Mouse (Mus musculus) forebrain, embryonic 14.5 days (tissue): ENCODE results near the gene Slc7a8. TPM values are rescaled to one million over a fixed set of nuclear protein-coding genes. Genes with fewer than 3 reads are reported as not detected.

Experiments
- ATAC-seq: fragments of 200-750 bp; cut with Nextera tagmentation; 2 replicates; pipeline ENCODE4 v1.8.0; 2017; ENCODE audit warnings: mild to moderate bottlenecking, moderate library complexity
- DNase-seq: peaks from one replicate; pipeline ENCODE4 v3.0.0-alpha.2; 2015; ENCODE audit warnings: low spot score
- H3K27ac ChIP-seq: fragments of 300-500 bp; sonication (generic); 2 replicates; pipeline ENCODE4 v1.5.1; 2014; ENCODE audit warnings: low read depth, mild to moderate bottlenecking, control low read depth, low read length, moderate library complexity
- H3K27me3 ChIP-seq: fragments of 300-500 bp; sonication (generic); replicated peaks from 2 replicates; pipeline ENCODE4 v1.6.1; 2014; ENCODE audit warnings: low read length, control low read depth, mixed read lengths; ENCODE audit not compliant: control insufficient read depth, insufficient read depth
- H3K36me3 ChIP-seq: fragments of 300-500 bp; sonication (generic); 2 replicates; pipeline ENCODE4 v1.6.1; 2014; ENCODE audit warnings: low read length, control low read depth; ENCODE audit not compliant: control insufficient read depth, insufficient read depth
- H3K4me1 ChIP-seq: fragments of 300-500 bp; sonication (generic); 2 replicates; pipeline ENCODE4 v1.6.1; 2014; ENCODE audit warnings: antibody characterized with exemption, low read length, control low read depth; ENCODE audit not compliant: control insufficient read depth, insufficient read depth
- H3K4me2 ChIP-seq: fragments of 300-500 bp; sonication (generic); 2 replicates; pipeline ENCODE4 v1.6.1; 2014; ENCODE audit warnings: mild to moderate bottlenecking, control low read depth, low read length
- H3K4me3 ChIP-seq: fragments of 300-500 bp; sonication (generic); 2 replicates; pipeline ENCODE4 v1.5.1; 2014; ENCODE audit warnings: low read depth, low read length, control low read depth
- H3K9ac ChIP-seq: fragments of 300-500 bp; sonication (generic); 2 replicates; pipeline ENCODE4 v1.6.1; 2014; ENCODE audit warnings: mild to moderate bottlenecking, low read length, control low read depth, moderate library complexity
- H3K9me3 ChIP-seq: fragments of 300-500 bp; sonication (generic); replicated peaks from 2 replicates; pipeline ENCODE4 v1.6.1; 2016; ENCODE audit warnings: low read length, control low read depth, mixed read lengths; ENCODE audit not compliant: control insufficient read depth
- WGBS: fragments of 180-500 bp; shearing (Covaris S2); extraction: QIAGEN DNeasy Blood & Tissue Kit; methylation state at CpG from one replicate; pipeline ENCODE4 v1.1.7; 2014; 5-methylcytosine and 5-hydroxymethylcytosine counted together
- polyA plus RNA-seq: library from polyadenylated mRNA; unstranded; fragments of >200 nt; fragmentation: Nextera tagmentation; extraction: Ambion mirVana; gene quantifications from 2 replicates; pipeline ENCODE4 v1.2.1, GENCODE M21; 2014

Gene Slc7a8
- polyA plus RNA-seq, 1 experiment from 2014 or later, result 6.9 TPM

DNA sequence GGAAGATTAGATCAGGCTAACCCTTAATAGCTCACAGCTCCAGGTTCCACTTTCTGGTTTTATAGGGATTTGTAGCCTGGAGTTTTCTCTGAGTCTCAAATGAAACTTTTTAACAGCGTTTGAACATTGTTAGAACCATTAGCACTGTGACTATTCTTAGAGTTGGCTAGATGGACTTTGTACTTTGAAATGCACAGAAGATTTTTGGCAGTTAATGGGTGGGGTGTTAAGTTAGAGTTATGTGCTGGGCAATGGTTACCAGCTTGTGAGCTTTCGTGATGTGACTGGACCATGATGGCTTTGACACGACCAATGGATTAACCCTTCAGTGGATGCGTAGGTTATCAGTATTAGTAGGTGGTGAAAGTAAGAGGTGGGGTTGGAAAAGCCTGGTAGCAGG is 24.4 kb upstream of the Slc7a8 start:
- no peak for ATAC-seq
- 84% methylated on average over 4 of the region's 4 CpGs for WGBS
- H3K36me3 ChIP-seq, result no peaks in the 10 kb centered on the region

DNA sequence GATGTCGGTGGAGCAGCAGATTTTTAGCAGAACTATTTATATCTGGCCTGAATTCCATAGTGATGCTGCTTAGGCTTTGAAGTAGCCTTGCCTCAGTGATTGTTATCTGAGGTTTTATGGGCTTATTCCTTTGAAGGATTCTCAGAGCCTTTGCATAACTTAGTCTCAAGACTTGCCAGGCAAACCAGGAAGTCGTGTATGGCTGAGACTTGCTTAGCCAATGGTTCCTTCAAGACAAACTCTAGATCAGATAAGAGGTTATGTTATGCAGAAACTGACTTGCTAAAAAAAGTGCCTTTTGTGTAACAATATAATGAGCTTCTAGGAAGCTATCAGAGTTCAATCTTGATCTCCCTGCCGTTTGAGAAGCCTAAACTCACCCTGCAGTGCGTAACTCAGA is 20.7 kb upstream of the Slc7a8 start:
- Histone ChIP-seq H3K9me3 (no peaks in the 10 kb centered on the region), H3K4me1 (no peaks in the 10 kb centered on the region), H3K4me2 (no peak overlapping the region), H3K9ac (no peak overlapping the region), H3K36me3 (no peaks in the 10 kb centered on the region), H3K4me3 (no peak overlapping the region), H3K27ac (no peak overlapping the region), H3K27me3 (no peaks in the 10 kb centered on the region)
- no peak for ATAC-seq
- no peak for DNase-seq
- WGBS, result 88% methylated on average over 4 of the region's 4 CpGs

More for the DNA sequence above, 24.4 kb upstream of the Slc7a8 start:
- Histone ChIP-seq H3K27me3 (no peaks in the 10 kb centered on the region), H3K4me2 (no peak overlapping the region), H3K9ac (no peak overlapping the region), H3K27ac (no peak overlapping the region), H3K9me3 (no peaks in the 10 kb centered on the region), H3K4me1 (no peaks in the 10 kb centered on the region), H3K4me3 (no peak overlapping the region)
- DNase-seq, result no peak

DNA sequence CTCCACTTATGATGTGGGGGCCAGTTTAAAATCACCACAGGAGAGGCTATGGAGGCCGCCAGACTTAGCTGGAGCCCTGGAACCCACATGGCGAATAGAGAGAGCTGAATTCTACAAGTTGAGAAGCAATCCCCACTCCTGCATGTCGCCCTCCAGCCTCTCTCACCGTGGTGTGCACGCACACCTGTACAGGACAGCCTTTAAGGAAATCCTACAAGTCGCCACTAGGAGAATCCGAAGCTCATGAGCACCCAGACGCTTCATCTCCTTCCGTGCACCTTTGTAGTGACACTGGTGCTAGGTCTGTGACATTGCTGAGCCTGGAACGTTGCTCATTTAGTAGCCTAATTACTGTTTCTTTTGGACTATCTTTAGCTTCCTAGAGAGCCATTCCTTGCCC is 17.9 kb upstream of the Slc7a8 start:
- H3K9me3 ChIP-seq, result no peaks in the 10 kb centered on the region
- no peaks in the 10 kb centered on the region for H3K36me3 ChIP-seq
- no peak overlapping the region for H3K4me3 ChIP-seq
- no peak overlapping the region for H3K27ac ChIP-seq
- H3K4me1 ChIP-seq, result no peaks in the 10 kb centered on the region
- 50% methylated on average over 10 of the region's 10 CpGs for WGBS
- H3K27me3 ChIP-seq, result no peaks in the 10 kb centered on the region
- no peak overlapping the region for H3K9ac ChIP-seq
- DNase-seq (no peak), ATAC-seq (no peak)
- no peak overlapping the region for H3K4me2 ChIP-seq

DNA sequence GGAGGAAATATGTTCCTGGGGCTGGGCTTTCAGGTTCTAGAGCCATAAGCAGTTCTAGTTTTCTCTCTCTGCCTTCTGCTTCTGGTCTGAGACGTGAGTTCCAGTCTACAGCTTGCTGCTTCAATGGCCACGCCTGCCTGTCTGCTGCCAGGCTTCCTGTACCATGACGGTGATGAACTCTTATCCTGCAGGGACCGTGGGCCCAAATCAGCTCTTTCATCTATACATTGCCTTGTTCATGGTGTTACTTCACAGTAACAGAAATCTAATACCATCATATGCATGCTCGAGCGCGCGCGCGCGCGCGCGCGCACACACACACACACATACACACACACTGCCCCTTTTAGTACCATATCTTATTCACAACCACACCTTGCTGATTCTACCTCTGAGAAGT is 15.0 kb upstream of the Slc7a8 start:
- 92% methylated on average over 15 of the region's 15 CpGs for WGBS
- no peak for ATAC-seq

DNA sequence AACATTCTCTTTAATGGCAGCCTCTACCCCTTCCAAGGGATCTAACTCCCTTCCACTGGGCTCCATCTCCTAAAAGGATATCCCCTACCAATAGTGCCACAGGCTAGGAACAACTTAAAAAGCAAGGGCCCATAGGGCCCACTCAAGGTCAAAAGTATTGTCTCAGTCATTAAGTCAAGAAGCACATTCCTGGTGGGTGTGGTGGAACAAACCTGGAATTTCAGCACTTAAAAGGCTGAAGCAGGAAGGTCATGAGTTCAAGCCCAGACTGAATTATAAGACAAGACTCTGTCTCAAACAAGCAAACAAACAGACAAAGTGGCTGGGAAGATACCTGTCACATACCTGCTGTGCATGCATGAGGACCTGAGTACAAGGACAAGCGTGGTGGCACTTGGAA is 14.2 kb upstream of the Slc7a8 start:
- no peak for ATAC-seq
- 80% methylated on average over 1 of the region's 1 CpGs for WGBS
- H3K9ac ChIP-seq, result no peak overlapping the region

More for the DNA sequence above, 15.0 kb upstream of the Slc7a8 start:
- Histone ChIP-seq H3K27me3 (no peaks in the 10 kb centered on the region), H3K36me3 (no peaks in the 10 kb centered on the region), H3K4me2 (no peak overlapping the region), H3K27ac (no peak overlapping the region), H3K9me3 (no peaks in the 10 kb centered on the region), H3K4me3 (no peak overlapping the region), H3K9ac (no peak overlapping the region), H3K4me1 (no peaks in the 10 kb centered on the region)
- DNase-seq, result no peak

DNA sequence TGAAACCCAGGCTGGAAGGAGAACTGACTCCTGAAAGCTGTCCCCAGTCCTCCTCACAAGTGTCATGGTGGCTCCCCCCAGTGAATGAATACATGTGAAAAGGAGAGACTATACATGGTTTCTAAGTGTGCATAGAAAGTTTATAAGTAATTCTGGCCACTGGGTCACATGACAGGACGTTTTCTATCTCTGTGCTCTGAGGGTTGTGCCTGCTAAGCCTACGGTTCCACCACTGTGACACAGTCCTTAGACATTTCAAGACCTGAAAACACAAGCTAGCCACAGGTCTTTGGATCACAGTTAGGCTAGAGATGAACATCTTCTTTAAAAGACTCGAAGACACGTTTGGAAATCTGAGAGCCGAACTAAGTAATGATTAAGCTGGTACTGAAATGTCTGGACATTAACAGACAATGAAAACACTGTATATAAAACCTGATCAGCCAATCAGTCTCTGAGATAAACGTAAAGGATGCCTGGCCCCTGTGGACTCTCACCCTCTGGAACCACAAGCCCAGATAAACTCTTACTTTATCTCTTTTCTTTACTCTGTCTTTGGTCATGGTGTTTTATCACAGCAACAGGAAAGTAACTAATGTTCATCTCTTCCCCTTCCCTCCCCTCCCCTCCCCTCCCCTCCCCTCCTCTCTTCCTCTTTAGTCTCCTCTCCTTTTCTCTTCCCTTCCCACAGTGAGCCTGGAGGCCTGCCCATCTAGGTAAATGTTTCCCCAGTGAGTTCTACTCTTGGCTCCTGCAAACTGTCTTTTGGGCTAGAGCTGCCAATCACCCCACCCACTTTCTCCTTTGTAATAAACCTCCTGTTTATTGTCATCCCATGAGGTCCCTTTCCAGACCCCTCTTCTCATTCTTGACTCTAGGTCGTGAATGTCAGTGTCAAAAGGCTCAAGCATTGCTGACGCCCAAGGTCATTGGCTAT is 12.4 kb upstream of the Slc7a8 start:
- H3K36me3 ChIP-seq, result no peaks in the 10 kb centered on the region
- H3K4me2 ChIP-seq, result no peak overlapping the region
- H3K27me3 ChIP-seq, result no peaks in the 10 kb centered on the region
- no peaks in the 10 kb centered on the region for H3K4me1 ChIP-seq
- H3K4me3 ChIP-seq, result no peak overlapping the region
- no peak overlapping the region for H3K9ac ChIP-seq
- H3K9me3 ChIP-seq, result no peaks in the 10 kb centered on the region
- no peak for DNase-seq
- ATAC-seq, result no peak
- 81% methylated on average over 8 of the region's 8 CpGs for WGBS
- no peak overlapping the region for H3K27ac ChIP-seq

More for the DNA sequence above, 14.2 kb upstream of the Slc7a8 start:
- no peaks in the 10 kb centered on the region for H3K9me3 ChIP-seq
- DNase-seq, result no peak
- H3K27me3 ChIP-seq, result no peaks in the 10 kb centered on the region
- no peak overlapping the region for H3K4me2 ChIP-seq
- H3K36me3 ChIP-seq, result no peaks in the 10 kb centered on the region
- H3K4me3 ChIP-seq, result no peak overlapping the region
- no peaks in the 10 kb centered on the region for H3K4me1 ChIP-seq
- H3K27ac ChIP-seq, result no peak overlapping the region

DNA sequence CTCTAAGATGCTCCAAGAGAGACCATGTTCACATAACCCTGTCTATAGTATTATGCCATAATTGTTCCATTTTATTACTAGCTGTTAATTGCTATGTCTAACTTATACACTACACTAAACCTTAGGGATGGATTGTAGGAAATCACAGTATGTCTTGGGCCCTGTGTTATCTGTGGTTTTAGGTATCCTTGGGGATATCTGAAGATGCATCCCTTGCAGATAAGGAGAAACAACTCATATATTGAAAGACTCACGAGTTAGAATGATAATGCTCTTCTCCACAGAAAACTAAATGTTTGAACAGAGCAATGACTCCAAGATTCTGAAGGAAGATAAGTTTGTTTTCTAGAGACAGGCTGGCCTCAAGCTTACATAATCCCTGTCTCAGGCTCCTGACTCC is 11.6 kb upstream of the Slc7a8 start:
- no peak for ATAC-seq
- Histone ChIP-seq H3K4me3 (no peak overlapping the region), H3K9me3 (no peaks in the 10 kb centered on the region), H3K4me1 (no peaks in the 10 kb centered on the region), H3K36me3 (no peaks in the 10 kb centered on the region), H3K4me2 (no peak overlapping the region), H3K27ac (no peak overlapping the region), H3K9ac (no peak overlapping the region), H3K27me3 (no peaks in the 10 kb centered on the region)
- 78% methylated on average over 1 of the region's 1 CpGs for WGBS
- no peak for DNase-seq

DNA sequence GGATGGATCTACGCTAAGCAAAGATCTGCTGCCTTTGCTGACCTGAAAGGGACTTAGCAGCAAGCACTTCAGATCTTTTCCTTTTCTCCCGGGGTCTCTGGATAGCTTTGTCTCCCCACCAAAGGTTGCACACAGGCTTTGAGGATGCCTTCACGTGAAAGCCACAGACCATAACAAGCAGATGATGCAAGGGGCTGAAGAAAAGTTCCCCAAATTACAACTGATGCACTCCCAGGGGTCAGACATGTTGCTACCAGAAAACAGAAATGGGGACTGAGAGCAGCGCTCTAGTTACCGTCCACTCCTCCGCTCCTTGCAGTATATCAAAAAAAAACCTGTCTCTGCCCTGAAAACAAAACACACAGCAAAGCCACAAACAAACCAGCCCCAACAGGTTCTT is 10.4 kb upstream of the Slc7a8 start:
- Histone ChIP-seq H3K4me2 (no peak overlapping the region), H3K9me3 (no peaks in the 10 kb centered on the region), H3K4me1 (no peaks in the 10 kb centered on the region), H3K27me3 (no peaks in the 10 kb centered on the region), H3K36me3 (no peaks in the 10 kb centered on the region), H3K4me3 (no peak overlapping the region), H3K9ac (no peak overlapping the region), H3K27ac (no peak overlapping the region)
- 68% methylated on average over 6 of the region's 6 CpGs for WGBS
- ATAC-seq (no peak), DNase-seq (no peak)

DNA sequence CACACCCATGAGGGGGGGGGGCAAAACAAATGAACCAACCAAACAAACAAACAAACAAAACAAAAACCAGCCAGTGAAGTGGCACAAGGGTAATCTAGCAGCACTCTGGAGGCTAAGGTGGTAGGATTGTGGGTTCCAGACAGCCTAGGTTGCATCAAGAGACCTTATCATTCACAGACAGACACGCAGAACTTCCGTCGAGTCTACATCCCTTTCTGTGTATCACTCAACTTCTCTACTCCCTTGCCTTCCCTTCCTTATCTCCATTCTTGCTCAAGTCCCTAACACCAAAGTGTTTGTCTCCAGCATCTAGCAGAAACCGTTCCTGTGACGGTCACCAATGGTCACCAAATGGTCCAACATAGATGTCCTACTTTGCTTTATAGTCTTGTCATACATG is 6.5 kb upstream of the Slc7a8 start:
- H3K4me2 ChIP-seq, result no peak overlapping the region
- H3K27me3 ChIP-seq, result no peaks in the 10 kb centered on the region
- H3K9me3 ChIP-seq, result no peaks in the 10 kb centered on the region
- no peak overlapping the region for H3K27ac ChIP-seq
- no peak for ATAC-seq
- WGBS, result 96% methylated on average over 5 of the region's 5 CpGs
- no peak for DNase-seq
- no peaks in the 10 kb centered on the region for H3K4me1 ChIP-seq
- H3K36me3 ChIP-seq, result no peaks in the 10 kb centered on the region
- no peak overlapping the region for H3K9ac ChIP-seq
- no peak overlapping the region for H3K4me3 ChIP-seq
